Mouse (Mus musculus): ENCODE measurements around the gene Pigk.

The Pigk gene

GRCm38 (mm10) chr3:152932096-152932495 lies 218.2 kb downstream of the Pigk start:
- peak; percentile 40 for DNase-seq (ENCODE audit: low read depth, low spot score)

- DNase-seq (ENCODE audit: low read depth, low spot score): no peak
Observed at GRCm38 (mm10) chr3:152932544-152932943, 218.6 kb downstream of the Pigk start.

GRCm38 (mm10) chr3:152933737-152934136 lies 219.8 kb downstream of the Pigk start:
- DNase-seq (ENCODE audit: low read depth, low spot score): no peak

- no peak for DNase-seq (ENCODE audit: low read depth, low spot score)
Observed at GRCm38 (mm10) chr3:152936313-152936712, 222.4 kb downstream of the Pigk start.

GRCm38 (mm10) chr3:152941671-152942070 lies 227.8 kb downstream of the Pigk start:
- peak; percentile 39 for DNase-seq (ENCODE audit: low read depth, low spot score)

- DNase-seq (ENCODE audit: low read depth, low spot score): peak; percentile 83
Observed at GRCm38 (mm10) chr3:152942985-152943384, 229.1 kb downstream of the Pigk start.

GRCm38 (mm10) chr3:152944766-152945165 lies 230.9 kb downstream of the Pigk start:
- DNase-seq (ENCODE audit: low read depth, low spot score): no peak

GRCm38 (mm10) chr3:152947031-152947640 lies 233.2 kb downstream of the Pigk start:
- DNase-seq (ENCODE audit: low read depth, low spot score): no peak

- no peak for DNase-seq (ENCODE audit: low read depth, low spot score)
Observed at GRCm38 (mm10) chr3:152948556-152948955, 234.7 kb downstream of the Pigk start.

GRCm38 (mm10) chr3:152949233-152949777 lies 235.4 kb downstream of the Pigk start:
- peak; percentile 15 for DNase-seq (ENCODE audit: low read depth, low spot score)

GRCm38 (mm10) chr3:152950299-152950698 lies 236.4 kb downstream of the Pigk start:
- DNase-seq (ENCODE audit: low read depth, low spot score): peak; percentile 67

GRCm38 (mm10) chr3:152950914-152951313 lies 237.0 kb downstream of the Pigk start:
- no peak for DNase-seq (ENCODE audit: low read depth, low spot score)

- DNase-seq (ENCODE audit: low read depth, low spot score): peak; percentile 58
Observed at GRCm38 (mm10) chr3:152951634-152952545, 238.0 kb downstream of the Pigk start.

GRCm38 (mm10) chr3:152956038-152956437 lies 242.1 kb downstream of the Pigk start:
- DNase-seq (ENCODE audit: low read depth, low spot score): peak; percentile 51

GRCm38 (mm10) chr3:152956771-152957170 lies 242.9 kb downstream of the Pigk start:
- no peak for DNase-seq (ENCODE audit: low read depth, low spot score)

GRCm38 (mm10) chr3:152958358-152959150 lies 244.7 kb downstream of the Pigk start:
- DNase-seq (ENCODE audit: low read depth, low spot score): peak; percentile 81

- DNase-seq (ENCODE audit: low read depth, low spot score): peak; percentile 8
Observed at GRCm38 (mm10) chr3:152961855-152962376, 248.0 kb downstream of the Pigk start.

GRCm38 (mm10) chr3:152969774-152970347 lies 256.0 kb downstream of the Pigk start:
- peak; percentile 52 for DNase-seq (ENCODE audit: low read depth, low spot score)

- no peak for DNase-seq (ENCODE audit: low read depth, low spot score)
Observed at GRCm38 (mm10) chr3:152971373-152971772, 257.5 kb downstream of the Pigk start.

GRCm38 (mm10) chr3:152979481-152980092 lies 265.7 kb downstream of the Pigk start:
- DNase-seq (ENCODE audit: low read depth, low spot score): no peak

GRCm38 (mm10) chr3:152980431-152980830 lies 266.5 kb downstream of the Pigk start:
- DNase-seq (ENCODE audit: low read depth, low spot score): no peak
